Mouse (Mus musculus): ENCODE measurements at regions not wholly inside any gene's neighbourhood (a gene's known extent, or its start where the extent isn't known, plus 50 kb on each side); places are given as distances from the start of the nearest gene placed in this dataset.
"Not testable (repeated sequence)": the region's sequence is repeated elsewhere in the genome, so short reads cannot be mapped to it uniquely, and the experiment has no call there.

DNA sequence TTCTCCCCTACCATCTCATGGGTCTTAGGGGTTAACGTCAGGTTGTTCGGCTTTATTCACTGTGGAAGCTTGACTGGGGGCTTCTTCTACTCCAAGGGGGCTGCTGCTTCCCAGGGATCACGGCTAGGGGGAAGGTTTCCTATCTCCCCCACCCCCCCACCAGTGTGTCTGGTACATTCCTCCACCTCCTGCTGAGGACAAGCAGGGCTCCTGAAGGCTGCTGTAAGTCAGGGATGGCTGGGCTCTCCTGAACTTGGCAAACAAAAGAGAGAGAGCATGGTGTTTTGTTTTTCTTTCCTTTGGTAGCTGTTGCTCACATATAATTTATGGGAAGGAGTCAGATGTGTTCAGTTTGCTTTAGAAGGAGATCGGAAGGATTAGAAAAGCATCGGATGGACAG lies 54.7 kb upstream of the Commd3 start:
- no peak for DNase-seq

DNA sequence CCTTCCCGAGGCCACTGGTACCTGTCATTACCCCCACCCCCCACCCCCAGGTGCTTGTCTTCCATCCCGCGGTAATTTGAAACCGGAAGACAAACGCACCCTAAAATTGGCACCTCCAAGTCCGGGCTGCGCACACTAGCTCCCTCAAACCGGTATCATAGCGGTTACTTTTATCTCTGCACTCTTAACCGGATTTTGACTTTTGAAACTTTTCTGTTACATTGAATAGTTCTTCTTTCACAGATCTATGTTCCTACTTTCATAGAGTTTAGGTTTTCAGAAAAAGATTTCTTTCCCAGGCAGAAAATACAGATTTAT lies 62.4 kb upstream of the Commd3 start:
- DNase-seq, result no peak

DNA sequence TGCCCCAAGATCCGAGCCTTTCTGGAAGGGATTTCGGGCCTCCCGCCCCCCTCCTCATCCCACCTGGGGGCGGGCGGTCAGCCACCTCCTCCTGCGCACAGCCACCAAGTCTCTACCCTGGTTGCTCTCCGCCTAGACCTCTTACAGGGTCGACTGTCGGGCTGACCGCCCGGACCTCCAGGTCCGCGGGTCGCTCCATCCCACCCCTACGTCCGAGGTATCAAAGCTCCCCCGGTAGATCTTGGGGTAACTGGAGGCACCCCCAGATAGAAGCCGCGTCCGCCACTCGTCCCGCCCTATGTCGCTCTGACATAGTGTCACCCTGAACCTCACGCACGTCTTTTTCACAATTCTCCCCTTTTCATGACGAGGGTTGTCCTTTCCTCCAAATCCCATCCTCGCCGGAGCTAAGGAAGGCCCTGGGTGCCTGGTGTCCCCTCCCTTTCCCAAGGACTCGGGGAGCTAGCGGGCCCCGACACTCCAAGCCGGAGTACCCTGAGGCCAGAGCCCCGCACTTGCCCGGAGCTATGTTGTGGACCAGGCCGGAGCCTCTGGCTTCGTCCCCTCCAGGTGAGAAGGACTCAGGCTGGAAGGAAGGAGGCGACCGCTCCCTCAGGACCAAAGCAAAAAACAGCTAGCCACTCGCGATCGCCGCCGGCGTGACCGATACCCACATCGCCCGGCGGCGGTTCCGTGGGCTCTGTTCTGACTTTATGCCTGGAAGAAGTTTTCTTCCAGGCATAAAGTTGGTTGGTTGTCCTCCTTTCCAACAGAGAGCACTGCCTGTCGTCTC lies 62.9 kb upstream of the Commd3 start:
- no peak for DNase-seq

DNA sequence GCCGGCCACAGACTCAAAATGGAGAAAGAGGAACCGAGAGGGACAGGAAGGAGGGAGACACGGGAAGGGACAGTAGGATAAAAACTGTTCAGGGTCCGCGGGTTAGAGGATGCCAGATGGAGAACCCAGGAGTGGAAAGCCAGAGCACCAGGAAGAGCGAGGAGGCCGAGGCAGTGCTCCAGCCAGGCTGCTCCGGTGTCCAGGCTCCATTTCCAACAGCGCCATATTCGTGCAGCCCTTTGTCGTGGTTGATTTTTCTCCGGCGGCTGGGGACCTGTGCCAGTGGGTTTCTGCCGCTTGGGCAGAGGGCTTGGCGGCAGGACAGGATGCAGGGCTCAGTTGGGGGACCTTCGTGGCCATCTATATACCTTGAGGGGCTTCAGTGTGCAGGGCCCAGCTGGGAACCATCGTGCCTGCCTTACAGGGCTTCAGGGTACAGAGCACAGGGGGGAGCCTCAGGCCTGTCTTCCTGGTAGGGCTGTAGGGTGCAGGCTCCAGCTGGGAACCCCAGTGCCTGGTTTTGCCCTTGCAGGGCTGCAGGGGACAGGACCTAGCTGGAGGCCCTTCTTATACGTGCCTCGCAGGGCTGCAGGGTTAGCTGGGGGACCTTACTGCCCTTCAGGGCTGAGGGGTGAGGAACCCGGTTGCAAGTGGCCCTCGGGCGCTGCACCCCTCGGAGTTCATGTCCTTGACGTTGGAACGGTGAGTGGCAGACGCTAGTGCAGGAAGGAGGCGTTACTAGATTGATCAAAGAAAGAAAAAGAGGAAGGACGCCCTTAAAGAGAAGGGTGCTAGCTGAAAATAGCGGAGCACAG lies 63.7 kb upstream of the Commd3 start:
- DNase-seq, result peak; percentile 26

DNA sequence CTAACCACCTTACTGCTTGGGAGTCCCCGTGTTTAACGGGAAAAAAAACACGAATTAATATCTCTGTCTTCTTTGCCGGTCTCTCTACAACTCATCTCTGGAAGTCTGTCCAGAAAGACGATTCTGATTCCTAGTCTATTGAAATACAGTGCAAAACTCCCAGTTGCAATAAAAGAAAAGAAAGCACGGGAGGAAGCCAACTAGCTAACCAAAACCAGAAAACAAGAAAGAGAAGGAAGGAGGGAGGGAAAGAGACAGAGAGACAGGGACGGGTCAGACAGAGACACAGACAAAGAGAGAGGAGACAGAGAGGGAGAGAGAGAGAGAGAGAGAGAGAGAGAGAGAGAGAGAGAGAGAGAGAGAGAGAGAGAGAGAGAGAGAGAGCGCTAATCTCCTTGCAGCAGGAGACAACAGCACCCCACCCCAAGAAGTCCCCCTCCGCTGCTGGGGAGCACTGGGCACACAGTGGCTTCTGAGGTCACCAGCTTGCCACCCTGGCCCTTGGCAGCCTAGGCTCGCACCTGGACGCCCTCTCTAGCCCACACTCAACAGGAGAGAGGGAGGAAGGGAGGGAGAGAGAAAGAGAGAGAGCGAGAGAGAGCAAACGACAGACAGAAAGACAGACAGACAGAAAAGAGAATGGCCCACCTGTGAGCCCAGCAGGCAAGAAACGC lies 64.5 kb upstream of the Commd3 start:
- no peak for DNase-seq

DNA sequence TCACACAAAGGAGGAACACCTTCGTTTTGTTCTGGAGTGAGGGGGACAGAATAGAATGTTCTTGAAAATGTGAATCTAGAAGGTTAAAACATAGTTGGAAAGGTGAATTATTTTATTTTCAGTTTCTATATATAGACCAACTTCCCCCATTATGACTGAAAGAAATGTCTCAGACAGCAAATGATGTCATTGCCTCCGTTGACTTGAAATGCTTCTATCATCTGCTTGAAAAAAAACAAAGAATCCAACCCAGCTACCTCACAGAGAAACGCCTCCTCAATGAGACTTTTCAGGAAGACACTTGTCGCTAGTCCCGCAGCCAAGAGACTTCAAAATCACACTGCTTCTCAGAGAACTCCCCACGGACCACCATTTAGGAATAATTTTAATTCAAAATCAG lies 65.1 kb upstream of the Commd3 start:
- no peak for DNase-seq

DNA sequence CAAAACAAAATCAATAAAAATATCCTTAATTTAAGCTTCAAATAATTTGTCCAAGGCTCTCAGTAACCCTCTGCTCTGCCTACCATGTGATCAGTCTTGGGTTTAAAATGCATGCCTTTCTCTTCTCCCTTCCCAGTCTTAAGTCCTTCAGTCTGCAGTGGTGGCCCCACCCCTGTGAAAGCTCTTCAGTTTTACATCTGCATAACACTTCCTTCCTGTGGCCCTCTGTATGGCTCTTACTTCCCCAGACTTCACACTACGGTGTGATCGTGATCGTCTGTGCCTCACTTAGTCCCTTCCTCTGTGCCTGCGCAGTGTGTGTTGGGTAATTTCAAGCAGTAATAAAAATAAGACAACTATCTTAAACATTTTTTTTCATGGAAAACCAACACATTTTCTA lies 80.0 kb upstream of the Commd3 start:
- no peak for DNase-seq

DNA sequence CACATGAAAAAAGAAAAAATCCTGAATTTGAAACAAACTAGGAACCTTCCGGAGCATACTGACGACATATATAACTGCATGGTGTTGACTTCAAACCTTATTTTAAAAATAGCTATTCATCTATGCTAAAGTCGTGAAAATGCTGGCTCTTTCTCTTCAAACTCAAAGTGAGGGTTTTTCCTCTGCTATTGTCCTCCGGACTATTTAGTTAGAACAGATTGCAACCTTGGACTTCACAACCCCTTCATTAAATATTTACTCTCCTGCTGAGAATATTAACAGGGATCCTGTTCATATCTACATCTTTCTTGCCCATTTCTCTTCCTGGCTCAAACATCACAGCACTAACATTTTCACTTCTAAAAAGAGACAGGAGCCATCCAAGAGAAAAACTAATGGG lies 84.0 kb upstream of the Commd3 start:
- no peak for DNase-seq

DNA sequence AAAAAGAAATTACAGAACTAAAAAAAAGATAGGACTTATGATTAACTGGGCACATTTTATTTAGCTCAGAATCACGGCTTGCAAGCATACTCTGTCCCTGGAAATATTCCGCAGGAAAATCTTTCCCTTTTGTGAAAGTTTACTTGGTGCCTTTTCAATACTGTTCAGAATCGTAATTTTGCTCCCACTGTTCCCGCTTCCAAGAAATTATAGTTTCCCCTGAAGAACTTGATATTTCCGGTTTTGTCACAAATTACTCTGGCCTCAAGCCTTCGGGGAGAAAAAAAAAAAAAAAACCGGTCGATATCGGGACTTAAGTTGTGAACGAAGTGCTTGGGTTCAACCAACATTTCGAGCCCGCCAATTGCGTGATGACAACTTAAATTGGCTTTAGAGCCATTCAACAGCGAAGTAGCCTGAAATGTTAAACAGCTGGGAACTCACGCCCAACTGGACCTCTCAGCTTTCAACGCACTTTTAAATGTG lies 84.4 kb upstream of the Commd3 start:
- no peak for DNase-seq

DNA sequence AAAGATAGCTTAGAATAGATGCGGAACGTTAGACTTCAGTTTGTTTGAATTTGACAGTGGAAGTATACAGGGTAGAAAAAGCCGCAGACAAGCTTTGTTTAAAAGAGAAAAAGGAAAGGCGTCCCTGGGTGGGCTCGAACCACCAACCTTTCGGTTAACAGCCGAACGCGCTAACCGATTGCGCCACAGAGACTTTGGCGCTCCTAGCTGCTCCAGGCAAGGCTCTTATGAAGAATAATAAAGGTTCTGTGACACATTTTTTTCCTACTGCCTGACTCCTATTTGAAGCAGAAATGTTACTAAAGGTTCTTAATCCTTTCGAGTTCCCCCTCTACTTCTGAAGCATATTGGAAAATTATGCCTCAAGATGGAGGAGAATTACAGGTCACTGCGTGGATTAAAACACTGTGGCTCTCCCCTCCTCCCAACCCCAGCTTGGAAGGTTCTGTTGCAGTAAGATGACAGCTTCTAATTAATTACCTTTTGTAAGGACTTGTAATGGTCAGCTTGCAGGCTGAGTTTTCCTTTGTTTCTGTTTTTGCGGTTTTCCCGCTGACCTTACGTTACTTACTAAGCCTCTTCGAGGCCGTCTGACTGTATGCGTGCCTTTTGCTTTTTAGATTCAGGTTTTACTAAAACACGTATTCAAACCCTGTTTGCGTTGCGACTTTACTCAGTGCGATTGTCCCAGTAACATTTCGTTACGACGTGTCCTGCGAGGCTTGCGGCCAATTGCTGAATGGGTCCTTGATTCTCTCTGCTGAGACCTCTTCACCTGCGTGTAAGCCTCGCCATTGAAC lies 85.1 kb upstream of the Commd3 start:
- DNase-seq, result peak; percentile 86

DNA sequence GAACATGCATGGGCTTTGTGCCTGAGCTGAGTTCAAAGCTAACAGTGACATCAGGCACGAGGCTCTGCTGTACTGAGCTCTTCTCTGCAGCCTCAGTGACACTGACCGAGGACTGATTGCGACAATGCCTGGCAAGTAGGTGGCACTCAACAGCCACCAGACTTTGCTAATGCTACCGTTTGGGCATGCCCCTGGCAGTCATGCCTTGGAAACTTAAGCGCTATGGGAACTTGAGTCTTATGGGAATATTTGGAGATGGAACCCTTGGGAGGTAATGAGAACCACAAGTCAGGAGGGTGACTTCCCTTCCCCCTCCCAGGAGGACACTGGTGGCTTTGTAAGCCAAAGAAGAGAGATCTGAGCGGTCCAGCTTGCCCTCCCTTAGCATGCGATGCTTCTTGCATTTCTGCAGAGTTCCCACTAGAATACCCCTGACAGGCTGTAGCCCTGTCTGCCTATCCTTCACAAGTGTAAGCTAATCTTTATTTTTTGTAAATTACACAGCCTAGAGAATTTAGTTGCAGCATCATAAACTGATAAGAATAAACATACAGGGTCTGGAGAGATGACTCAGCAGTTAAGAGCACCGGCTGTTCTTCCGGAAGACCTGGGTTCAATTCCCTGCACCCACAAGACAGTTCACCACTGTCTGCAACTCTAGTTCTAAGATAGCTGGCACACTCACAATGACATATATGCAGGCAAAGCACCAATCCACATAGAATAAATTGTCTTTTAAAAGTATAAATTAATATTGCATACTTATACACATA lies 86.4 kb upstream of the Commd3 start:
- no peak for DNase-seq

DNA sequence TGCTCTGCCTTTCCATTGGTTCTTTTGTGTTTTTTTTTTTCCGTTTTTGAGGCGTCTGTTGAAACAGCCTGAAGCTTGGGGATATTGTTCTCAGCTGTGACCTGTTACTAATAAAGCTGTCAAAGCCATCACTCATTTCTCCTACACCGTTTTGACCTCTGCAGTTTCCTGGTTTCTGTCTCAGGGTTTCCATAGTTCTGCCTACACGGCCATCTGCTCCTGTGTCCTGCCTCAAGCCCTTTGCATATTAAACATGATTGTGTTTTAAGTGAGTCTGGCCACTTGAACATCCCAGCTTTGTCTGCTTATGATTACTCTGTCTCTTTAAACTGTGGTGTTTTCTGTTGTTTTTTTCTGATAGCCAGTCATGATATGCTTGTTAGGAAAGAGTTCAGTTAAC lies 114.1 kb upstream of the Commd3 start:
- DNase-seq, result no peak

DNA sequence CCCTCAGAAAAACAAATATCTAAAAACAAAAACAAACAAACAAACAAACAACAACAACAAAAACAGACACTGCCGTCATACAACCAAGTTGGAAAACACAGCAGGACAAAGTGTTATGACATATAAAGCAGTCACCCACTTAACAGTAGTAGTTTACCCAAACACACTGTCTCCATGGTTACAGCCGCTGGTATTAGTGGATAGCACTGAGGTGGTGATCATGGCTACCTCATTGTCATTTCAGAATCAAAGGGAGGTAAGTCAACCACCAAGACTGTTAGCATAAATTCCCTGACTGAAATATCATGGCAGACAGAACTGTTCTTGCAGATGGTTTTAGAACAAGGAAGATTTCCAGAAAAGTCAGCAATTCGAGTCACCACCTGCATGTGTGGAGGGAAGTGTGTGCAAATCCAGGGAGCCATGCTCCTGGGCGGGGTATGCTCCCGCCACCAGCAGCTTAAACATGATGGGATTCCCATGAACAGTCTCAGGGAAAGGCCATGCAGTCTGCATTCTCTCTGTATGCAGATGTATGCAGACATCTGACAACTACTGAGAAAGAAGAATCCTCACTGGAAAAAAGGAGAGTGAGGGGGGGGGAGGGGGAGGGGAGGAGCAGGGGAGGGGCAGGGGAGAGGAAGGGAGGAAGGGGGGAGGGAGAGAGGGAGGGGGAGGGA lies 124.1 kb upstream of the Commd3 start:
- no peak for DNase-seq

DNA sequence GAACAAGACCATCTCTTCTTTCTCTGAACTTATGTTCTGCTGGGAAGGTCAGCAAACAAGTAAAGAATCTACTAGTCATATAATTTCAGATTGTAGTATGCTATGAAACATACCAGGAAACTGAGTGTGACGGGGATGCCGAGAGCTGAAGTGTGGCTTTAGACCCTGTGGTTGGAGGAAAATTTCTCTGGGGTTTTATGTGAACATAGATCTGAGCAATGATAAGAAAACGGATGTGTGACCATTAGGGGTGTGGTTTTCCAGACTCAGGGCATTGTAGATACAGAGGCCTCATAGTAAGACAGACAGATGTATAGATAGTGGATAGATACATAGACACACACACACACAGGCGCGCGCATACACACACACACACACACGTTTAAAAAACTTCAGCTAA lies 131.8 kb upstream of the Dnajc1 start:
- no peak for DNase-seq

DNA sequence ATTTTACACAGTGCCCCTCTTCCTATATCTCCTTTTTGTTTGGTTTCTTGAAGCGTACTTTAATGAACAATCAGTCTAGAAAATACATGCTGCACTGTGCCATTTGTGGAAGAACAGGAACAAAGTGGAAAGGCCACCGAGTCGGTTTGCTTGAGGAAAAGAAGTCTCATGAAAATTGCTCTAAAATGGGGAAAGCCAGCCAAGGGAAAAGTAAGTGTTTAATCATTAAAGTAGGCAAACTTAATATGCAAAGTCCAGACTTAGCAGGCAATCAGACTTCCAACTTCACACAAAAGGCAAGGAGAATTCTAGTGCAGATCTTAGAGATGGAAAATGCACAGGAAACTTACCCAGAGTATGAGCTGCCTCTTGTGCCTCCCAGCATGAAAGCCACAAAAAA lies 131.3 kb upstream of the Dnajc1 start:
- no peak for DNase-seq

DNA sequence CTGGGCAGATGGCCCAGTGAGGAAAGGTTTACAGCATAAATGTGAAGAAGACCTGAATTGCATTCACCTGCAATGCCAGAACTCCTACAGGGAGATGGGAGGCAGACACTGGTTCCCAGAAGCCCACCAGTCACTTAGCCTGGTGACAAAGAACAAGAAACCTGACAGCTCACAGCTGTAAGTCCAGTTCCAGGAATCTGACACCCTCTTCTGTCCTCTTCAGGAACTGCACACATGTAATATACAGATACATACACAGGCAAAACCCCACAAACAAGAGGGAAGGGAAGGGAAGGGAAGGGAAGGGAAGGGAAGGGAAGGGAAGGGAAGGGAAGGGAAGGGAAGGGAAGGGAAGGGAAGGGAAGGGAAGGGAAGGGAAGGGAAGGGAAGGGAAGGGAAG lies 120.8 kb upstream of the Dnajc1 start:
- DNase-seq, result no peak

DNA sequence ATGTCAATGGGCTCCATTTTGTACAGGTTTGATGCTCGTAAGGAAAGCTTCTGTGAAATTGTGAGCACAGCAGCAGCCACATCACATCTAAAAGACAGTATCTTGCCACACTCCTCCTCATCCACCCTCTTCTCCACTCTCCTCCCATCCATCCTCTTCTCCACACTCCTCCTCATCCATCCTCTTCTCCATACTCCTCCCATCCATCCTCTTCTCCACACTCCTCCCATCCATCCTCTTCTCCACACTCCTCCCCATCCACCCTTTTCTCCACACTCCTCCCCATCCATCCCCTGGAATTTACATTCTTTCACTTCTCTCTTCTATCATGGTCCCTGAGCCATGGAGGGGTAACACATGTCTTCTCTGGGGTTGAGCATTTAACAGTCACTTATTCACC lies 116.7 kb upstream of the Dnajc1 start:
- DNase-seq, result no peak

DNA sequence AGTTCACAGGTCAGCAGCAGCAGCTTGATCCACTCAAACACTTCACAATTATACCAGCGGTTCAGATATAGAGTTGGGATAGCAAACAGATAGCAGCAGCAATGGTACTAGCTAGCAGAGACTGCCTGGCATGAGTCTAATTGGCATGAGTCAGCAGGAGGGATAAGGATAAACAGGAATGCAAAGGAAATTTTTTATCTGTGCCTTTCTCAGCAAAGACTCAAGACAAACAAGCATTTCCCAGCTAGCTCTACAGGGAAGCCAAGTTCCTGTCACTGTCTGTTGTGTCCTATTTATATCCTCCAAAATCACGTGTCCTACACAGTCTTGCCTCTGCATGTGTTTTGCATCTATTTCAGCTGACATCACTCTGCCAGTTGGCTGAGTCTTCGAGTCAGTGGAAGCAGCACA lies 80.7 kb upstream of the Dnajc1 start:
- peak; percentile 2 for DNase-seq

DNA sequence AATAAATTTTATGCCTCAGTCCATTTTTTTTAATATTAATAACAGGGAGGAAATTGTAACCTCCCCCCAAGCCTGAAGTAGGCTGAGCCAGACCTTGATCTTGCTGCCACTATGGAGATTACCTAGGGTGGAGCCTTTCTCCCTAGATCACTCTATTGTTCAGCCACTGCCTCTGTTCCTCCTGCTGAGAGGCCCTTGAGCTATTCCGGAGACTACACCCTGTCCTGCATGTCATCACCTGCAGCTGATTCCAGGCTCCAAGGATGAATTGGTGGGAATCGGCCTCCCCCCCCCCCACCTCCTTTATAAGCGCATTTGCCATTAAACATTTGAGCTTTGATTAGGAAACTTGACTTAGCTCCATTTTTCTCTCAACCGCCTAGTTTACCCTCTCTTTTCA lies 68.3 kb upstream of the Dnajc1 start:
- DNase-seq, result no peak

DNA sequence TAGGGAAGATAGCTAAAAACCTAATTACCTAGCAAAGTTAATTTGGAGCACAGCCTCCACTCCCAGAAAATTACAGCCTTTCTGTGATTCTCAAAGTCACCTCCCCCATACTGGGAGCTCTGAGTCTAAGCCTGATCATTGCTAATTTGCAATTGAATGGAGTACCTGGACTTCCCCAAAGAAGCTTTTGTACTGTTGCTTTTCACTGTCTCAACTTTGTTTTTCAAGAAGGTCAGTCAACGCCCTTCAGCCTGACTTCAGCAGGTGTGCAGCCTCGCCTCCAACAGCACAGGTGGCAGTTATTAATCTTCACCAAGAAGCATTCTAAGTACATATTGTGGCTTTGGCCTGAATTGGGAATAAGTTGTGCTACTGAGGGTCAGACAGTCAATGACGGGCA lies 67.7 kb upstream of the Dnajc1 start:
- DNase-seq, result not testable (repeated sequence)

DNA sequence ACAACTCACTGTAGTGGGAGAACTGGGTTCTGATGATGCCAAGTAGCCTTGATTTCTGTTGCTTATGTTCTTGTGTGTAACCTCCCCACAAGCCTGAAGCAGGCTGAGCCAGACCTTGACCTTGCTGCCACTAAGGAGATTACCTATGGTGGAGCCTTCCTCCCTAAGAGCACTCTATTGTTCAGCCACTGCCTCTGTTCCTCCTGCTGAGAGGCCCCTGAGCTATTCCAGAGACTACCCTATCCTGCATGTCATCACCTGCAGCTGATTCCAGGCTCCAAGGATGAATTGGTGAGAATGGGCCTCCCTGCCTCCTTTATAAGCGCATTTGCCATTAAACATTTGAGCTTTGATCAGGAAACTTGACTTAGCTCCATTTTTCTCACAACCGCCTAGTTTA lies 60.8 kb upstream of the Dnajc1 start:
- DNase-seq, result not testable (repeated sequence)

DNA sequence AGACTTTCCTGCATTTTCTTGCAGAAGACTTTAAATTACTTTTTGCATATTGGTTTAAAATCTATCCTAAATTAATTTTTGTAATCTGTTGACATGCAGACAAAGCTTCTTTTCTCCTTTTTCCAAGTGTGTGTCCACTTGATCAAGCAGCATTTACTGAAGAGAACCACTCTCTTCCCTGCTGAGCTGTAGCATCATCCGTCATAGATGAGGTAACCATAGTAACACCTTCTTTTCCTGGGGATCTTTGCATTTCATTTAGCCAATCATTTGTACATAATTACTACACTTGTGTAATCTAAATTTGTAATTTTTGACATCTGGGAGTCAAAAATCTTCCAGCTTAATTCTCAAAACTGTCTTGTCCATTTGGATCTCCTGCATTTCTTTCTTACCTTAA lies 53.2 kb upstream of the Dnajc1 start:
- no peak for DNase-seq
